Mouse (Mus musculus) lung, postnatal 0 days (tissue): ENCODE measurements around the gene Lnpep. TPM values are rescaled to one million over a fixed set of nuclear protein-coding genes. Genes with fewer than 3 reads are reported as not detected.

Source experiments
- ATAC-seq: fragments of 200-750 bp; cut with Nextera tagmentation; 2 replicates; pipeline ENCODE4 v1.8.0; 2017; ENCODE audit warnings: moderate library complexity
- DNase-seq: peaks from one replicate; pipeline ENCODE4 v3.0.0-alpha.2; 2016; ENCODE audit warnings: low spot score
- H3K27ac ChIP-seq: fragments of 300-500 bp; sonication (generic); 2 replicates; pipeline ENCODE4 v1.5.1; 2014; ENCODE audit warnings: antibody characterized with exemption, mild to moderate bottlenecking, low read length, mixed read lengths
- H3K27me3 ChIP-seq: fragments of 300-500 bp; sonication (generic); replicated peaks from 2 replicates; pipeline ENCODE4 v1.6.1; 2014; ENCODE audit warnings: low read length, mixed read lengths; ENCODE audit not compliant: insufficient read depth
- H3K36me3 ChIP-seq: fragments of 300-500 bp; sonication (generic); 2 replicates; pipeline ENCODE4 v1.6.1; 2014; ENCODE audit warnings: low read length, mixed read lengths; ENCODE audit not compliant: insufficient read depth
- H3K4me1 ChIP-seq: fragments of 300-500 bp; sonication (generic); 2 replicates; pipeline ENCODE4 v1.6.1; 2014; ENCODE audit warnings: antibody characterized with exemption, low read depth, low read length, mixed read lengths; ENCODE audit not compliant: insufficient read depth
- H3K4me2 ChIP-seq: fragments of 300-500 bp; sonication (generic); replicated peaks from 2 replicates; pipeline ENCODE4 v1.6.1; 2014; ENCODE audit warnings: low read depth, mild to moderate bottlenecking, low read length, moderate library complexity, mixed read lengths
- H3K4me3 ChIP-seq: fragments of 300-500 bp; sonication (generic); 2 replicates; pipeline ENCODE4 v1.5.1; 2014; ENCODE audit warnings: low read depth, low read length
- H3K9ac ChIP-seq: fragments of 300-500 bp; sonication (generic); replicated peaks from 2 replicates; pipeline ENCODE4 v1.6.1; 2014; ENCODE audit warnings: low read depth, mild to moderate bottlenecking
- H3K9me3 ChIP-seq: fragments of 300-500 bp; sonication (generic); 2 replicates; pipeline ENCODE4 v1.6.1; 2016; ENCODE audit warnings: low read length, mixed read lengths
- CTCF ChIP-seq: IDR thresholded peaks from 2 replicates; pipeline ENCODE4 v1.5.1; 2016; ENCODE audit warnings: antibody characterized with exemption, mild to moderate bottlenecking
- EP300 ChIP-seq: IDR thresholded peaks from 2 replicates; pipeline ENCODE4 v1.6.1; 2016; ENCODE audit warnings: antibody characterized with exemption, mild to moderate bottlenecking, control low read depth
- WGBS: fragments of 180-500 bp; shearing (Covaris S2); extraction: QIAGEN DNeasy Blood & Tissue Kit; methylation state at CpG from one replicate; pipeline ENCODE4 v1.1.7; 2014; 5-methylcytosine and 5-hydroxymethylcytosine counted together
- polyA plus RNA-seq: library from polyadenylated mRNA; unstranded; fragments of >200 nt; fragmentation: Nextera tagmentation; extraction: Ambion mirVana; gene quantifications from 2 replicates; pipeline ENCODE4 v1.2.1, GENCODE M21; 2015

The Lnpep gene
- polyA plus RNA-seq, 1 experiment from 2014 or later = 7.5 TPM

DNA sequence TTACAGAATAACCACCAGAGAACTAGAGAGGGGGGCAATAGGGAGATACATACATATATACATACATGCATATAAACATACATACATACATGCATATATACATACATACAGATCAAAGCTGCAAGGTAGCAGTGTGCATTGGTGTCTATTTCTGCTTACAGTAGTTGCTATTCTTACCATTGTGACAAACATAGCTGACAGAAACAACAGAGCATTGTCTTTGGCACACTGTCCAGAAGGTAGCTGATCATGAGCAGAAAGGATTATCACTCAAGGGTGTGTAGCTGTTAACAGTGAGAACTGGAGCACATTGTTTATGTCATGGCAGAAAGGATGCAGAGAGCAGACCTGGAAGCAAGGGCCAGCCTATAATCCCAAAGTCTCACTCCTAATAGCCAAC is 22.1 kb downstream of the Lnpep start:
- H3K27ac ChIP-seq = no peak overlapping the region
- peaks cover 4% of the 10 kb centered on the region; the same call in 1 of the 2 replicates for H3K4me1 ChIP-seq
- no peaks in the 10 kb centered on the region for H3K27me3 ChIP-seq
- H3K9me3 ChIP-seq = no peaks in the 10 kb centered on the region
- H3K9ac ChIP-seq = no peak overlapping the region
- ATAC-seq (no peak), DNase-seq (no peak)
- TF ChIP-seq CTCF (no peak), EP300 (no peak)
- no peaks in the 10 kb centered on the region for H3K36me3 ChIP-seq
- no peak overlapping the region for H3K4me3 ChIP-seq
- no peak overlapping the region for H3K4me2 ChIP-seq

GRCm38 (mm10) chr17:17602330-17602729 is 22.5 kb downstream of the Lnpep start:
- no peak for ATAC-seq
- 62% methylated on average over 4 of the region's 4 CpGs for WGBS
- H3K27ac ChIP-seq = 0 out of 2 replicates have a peak overlapping the region, but pooled peaks have one; percentile 21
- TF ChIP-seq EP300 (no peak), CTCF (no peak)
- H3K9ac ChIP-seq = no peak overlapping the region
- H3K36me3 ChIP-seq = no peaks in the 10 kb centered on the region
- peaks cover 4% of the 10 kb centered on the region; the same call in 1 of the 2 replicates for H3K4me1 ChIP-seq
- H3K27me3 ChIP-seq = no peaks in the 10 kb centered on the region
- H3K4me3 ChIP-seq = no peak overlapping the region
- H3K4me2 ChIP-seq = no peak overlapping the region
- no peaks in the 10 kb centered on the region for H3K9me3 ChIP-seq
- DNase-seq = no peak

DNA sequence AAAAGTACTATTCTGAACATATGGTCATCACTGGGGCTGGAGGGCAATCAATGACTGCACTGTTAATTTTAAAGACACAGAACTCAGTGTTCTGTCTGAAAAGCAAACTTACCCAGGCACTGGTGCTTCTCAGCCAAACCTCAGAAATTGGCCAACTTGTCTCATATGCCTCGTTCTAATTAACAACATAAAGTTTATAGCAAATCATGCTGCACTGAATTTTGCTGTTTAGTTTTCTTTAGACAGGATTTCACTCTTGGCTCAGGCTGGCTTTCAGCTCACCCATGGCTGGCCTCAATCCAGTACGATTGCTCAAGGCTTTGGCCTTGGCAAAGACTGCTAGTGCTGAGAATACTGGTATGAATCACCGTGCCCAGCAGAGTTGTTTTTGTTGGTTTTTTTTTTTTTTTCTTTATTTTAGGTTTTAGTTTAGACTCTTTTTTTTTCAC is 24.0 kb downstream of the Lnpep start:
- no peak overlapping the region for H3K4me2 ChIP-seq
- WGBS = 10% methylated on average over 3 of the region's 3 CpGs

GRCm38 (mm10) chr17:17600001-17600400 is 24.8 kb downstream of the Lnpep start:
- Histone ChIP-seq H3K9me3 (no peaks in the 10 kb centered on the region), H3K27ac (no peak overlapping the region), H3K36me3 (no peaks in the 10 kb centered on the region), H3K4me3 (no peak overlapping the region), H3K9ac (no peak overlapping the region), H3K27me3 (no peaks in the 10 kb centered on the region), H3K4me2 (no peak overlapping the region), H3K4me1 (peaks cover 4% of the 10 kb centered on the region; the same call in 1 of the 2 replicates)
- peak; percentile 17 for DNase-seq
- TF ChIP-seq CTCF (no peak), EP300 (no peak)
- 35% methylated on average over 1 of the region's 1 CpGs for WGBS
- ATAC-seq = no peak

More for the DNA sequence above, 24.0 kb downstream of the Lnpep start:
- Histone ChIP-seq H3K9me3 (no peaks in the 10 kb centered on the region), H3K36me3 (no peaks in the 10 kb centered on the region), H3K27me3 (no peaks in the 10 kb centered on the region), H3K4me1 (peaks cover 4% of the 10 kb centered on the region; the same call in 1 of the 2 replicates), H3K4me3 (no peak overlapping the region), H3K27ac (peak overlapping the region; percentile 45; the same call in 1 of the 2 replicates), H3K9ac (no peak overlapping the region)
- peak; percentile 91 for ATAC-seq
- peak; percentile 61 for TF ChIP-seq EP300
- TF ChIP-seq CTCF = no peak
- peak; percentile 93 for DNase-seq

GRCm38 (mm10) chr17:17598355-17598754 is 26.5 kb downstream of the Lnpep start:
- Histone ChIP-seq H3K4me1 (peaks cover 4% of the 10 kb centered on the region; the same call in 1 of the 2 replicates), H3K9ac (no peak overlapping the region), H3K4me2 (no peak overlapping the region), H3K27ac (no peak overlapping the region), H3K9me3 (no peaks in the 10 kb centered on the region), H3K36me3 (no peaks in the 10 kb centered on the region), H3K27me3 (no peaks in the 10 kb centered on the region), H3K4me3 (no peak overlapping the region)
- DNase-seq (no peak), ATAC-seq (no peak)
- 81% methylated on average over 2 of the region's 2 CpGs for WGBS
- TF ChIP-seq EP300 (no peak), CTCF (no peak)

- Histone ChIP-seq H3K27ac (no peak overlapping the region), H3K9me3 (no peaks in the 10 kb centered on the region), H3K4me2 (no peak overlapping the region), H3K9ac (no peak overlapping the region), H3K4me1 (no peaks in the 10 kb centered on the region), H3K36me3 (no peaks in the 10 kb centered on the region), H3K27me3 (no peaks in the 10 kb centered on the region), H3K4me3 (no peak overlapping the region)
- TF ChIP-seq EP300 (peak; percentile 26; the same call in 1 of the 2 replicates), CTCF (no peak)
- 38% methylated on average over 1 of the region's 1 CpGs for WGBS
- DNase-seq (peak; percentile 17), ATAC-seq (no peak)
These were observed 31.9 kb downstream of the Lnpep start for GRCm38 (mm10) chr17:17592926-17593325.
